Mouse (Mus musculus): ENCODE results near the gene Gse1. TPM values are rescaled to one million over a fixed set of nuclear protein-coding genes. Genes with fewer than 3 reads are reported as not detected.

Gene Gse1
- total RNA-seq, 2 experiments from 2014 or later = 8.4 to 32.7 TPM

- no peak for ATAC-seq (replicated peaks; ENCODE audit: poor library complexity, severe bottlenecking)
These were observed 4.1 kb downstream of the Gse1 start for GRCm38 (mm10) chr8:120232398-120232797.

- no peak for ATAC-seq (replicated peaks; ENCODE audit: poor library complexity, severe bottlenecking)
These were observed 4.7 kb downstream of the Gse1 start for GRCm38 (mm10) chr8:120232913-120233312.

GRCm38 (mm10) chr8:120234457-120234856, 6.2 kb downstream of the Gse1 start:
- no peak for ATAC-seq (replicated peaks; ENCODE audit: poor library complexity, severe bottlenecking)

GRCm38 (mm10) chr8:120234866-120235265, 6.6 kb downstream of the Gse1 start:
- 0 out of 2 replicates have a peak, but pooled peaks have one; percentile 6 for ATAC-seq (replicated peaks; ENCODE audit: poor library complexity, severe bottlenecking)

GRCm38 (mm10) chr8:120243222-120243621, 15.0 kb downstream of the Gse1 start:
- ATAC-seq (replicated peaks; ENCODE audit: poor library complexity, severe bottlenecking) = no peak

GRCm38 (mm10) chr8:120243916-120244451, 15.7 kb downstream of the Gse1 start:
- no peak for ATAC-seq (replicated peaks; ENCODE audit: poor library complexity, severe bottlenecking)

- ATAC-seq (replicated peaks; ENCODE audit: poor library complexity, severe bottlenecking) = no peak
These were observed 16.3 kb downstream of the Gse1 start for GRCm38 (mm10) chr8:120244553-120244952.

- ATAC-seq (replicated peaks; ENCODE audit: poor library complexity, severe bottlenecking) = no peak
These were observed 19.4 kb downstream of the Gse1 start for GRCm38 (mm10) chr8:120247618-120248017.

- no peak for ATAC-seq (replicated peaks; ENCODE audit: poor library complexity, severe bottlenecking)
These were observed 19.8 kb downstream of the Gse1 start for GRCm38 (mm10) chr8:120248031-120248430.

- ATAC-seq (replicated peaks; ENCODE audit: poor library complexity, severe bottlenecking) = no peak
These were observed 20.2 kb downstream of the Gse1 start for GRCm38 (mm10) chr8:120248451-120248850.

- ATAC-seq (replicated peaks; ENCODE audit: poor library complexity, severe bottlenecking) = no peak
These were observed 21.6 kb downstream of the Gse1 start for GRCm38 (mm10) chr8:120249800-120250336.

- no peak for ATAC-seq (replicated peaks; ENCODE audit: poor library complexity, severe bottlenecking)
These were observed 22.6 kb downstream of the Gse1 start for GRCm38 (mm10) chr8:120250750-120251410.

GRCm38 (mm10) chr8:120251411-120252035, 23.3 kb downstream of the Gse1 start:
- no peak for ATAC-seq (replicated peaks; ENCODE audit: poor library complexity, severe bottlenecking)

- no peak for ATAC-seq (replicated peaks; ENCODE audit: poor library complexity, severe bottlenecking)
These were observed 25.4 kb downstream of the Gse1 start for GRCm38 (mm10) chr8:120253626-120254025.

- ATAC-seq (replicated peaks; ENCODE audit: poor library complexity, severe bottlenecking) = no peak
These were observed 27.2 kb downstream of the Gse1 start for GRCm38 (mm10) chr8:120255406-120255987.

GRCm38 (mm10) chr8:120256958-120257357, 28.7 kb downstream of the Gse1 start:
- ATAC-seq (replicated peaks; ENCODE audit: poor library complexity, severe bottlenecking) = no peak

GRCm38 (mm10) chr8:120259206-120259605, 30.9 kb downstream of the Gse1 start:
- ATAC-seq (replicated peaks; ENCODE audit: poor library complexity, severe bottlenecking) = no peak

- ATAC-seq (replicated peaks; ENCODE audit: poor library complexity, severe bottlenecking) = no peak
These were observed 32.4 kb downstream of the Gse1 start for GRCm38 (mm10) chr8:120260677-120261076.

GRCm38 (mm10) chr8:120261338-120262120, 33.3 kb downstream of the Gse1 start:
- no peak for ATAC-seq (replicated peaks; ENCODE audit: poor library complexity, severe bottlenecking)

GRCm38 (mm10) chr8:120263879-120264278, 35.6 kb downstream of the Gse1 start:
- ATAC-seq (replicated peaks; ENCODE audit: poor library complexity, severe bottlenecking) = no peak
